Mouse (Mus musculus) left cerebral cortex, adult 2 months (tissue): Measurements from ENCODE around the gene Mpst. TPM values are rescaled to one million over a fixed set of nuclear protein-coding genes. Genes with fewer than 3 reads are reported as not detected.

Experiments used
- DNase-seq, 2 experiments: peaks; one replicate each; pipeline ENCODE4 v3.0.0; 2021 to 2022; ENCODE audit warnings: low spot score in 2 of 2, mixed read lengths in 1 of 2; ENCODE audit errors: extremely low spot score in 1 of 2
- H3K27ac ChIP-seq: fragments of 200-600 bp; 2 replicates; pipeline ENCODE4 v1.8.1; 2022
- H3K4me3 ChIP-seq: fragments of 200-600 bp; 2 replicates; pipeline ENCODE4 v1.8.1; 2022
- CTCF ChIP-seq: fragments of 200-600 bp; IDR thresholded peaks from 2 replicates; pipeline ENCODE4 v1.8.1; 2022; ENCODE audit warnings: antibody characterized with exemption, mild to moderate bottlenecking, moderate library complexity
- intact Hi-C: fragments of 180-260 bp; cut with DNase I; formaldehyde crosslinking; loops from one replicate; pipeline ENCODE4 v1.15.1; 2025
- total RNA-seq, 2 experiments: library from RNA; stranded (reverse); gene quantifications; 2 replicates each; pipeline ENCODE4 v1.2.3; 2021

Mpst gene
- total RNA-seq, 2 experiments from 2014 or later, result 31.7 to 31.8 TPM

DNA sequence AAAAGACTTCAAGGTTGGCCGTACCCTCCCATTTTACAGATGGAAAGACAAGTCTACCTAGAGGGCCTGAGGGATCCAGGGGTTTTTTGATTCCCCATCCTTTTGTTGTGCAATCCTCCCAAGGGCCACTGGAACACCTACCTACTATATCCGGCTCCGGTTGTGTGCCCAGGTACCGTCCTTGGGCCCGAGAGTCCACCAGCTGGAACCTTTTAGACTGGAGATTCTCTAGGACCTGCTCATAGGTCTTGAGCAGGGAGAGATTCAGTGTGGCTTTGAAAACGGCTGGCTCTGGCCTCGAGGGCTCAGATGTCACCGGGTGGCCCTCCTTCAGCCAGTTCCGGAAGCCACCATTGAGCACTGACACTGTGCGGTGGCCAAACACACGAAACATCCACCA, 1.1 kb upstream of the Mpst start:
- no peak for DNase-seq
- Histone ChIP-seq H3K4me3 (peak overlapping the region; percentile 76), H3K27ac (peak overlapping the region; percentile 97)
- TF ChIP-seq CTCF, result no peak
- intact Hi-C loops, result loop anchor here (5.0 kb wide), 1 partner anchor 38 kb away; no protein-coding TSS in a partner anchor

DNA sequence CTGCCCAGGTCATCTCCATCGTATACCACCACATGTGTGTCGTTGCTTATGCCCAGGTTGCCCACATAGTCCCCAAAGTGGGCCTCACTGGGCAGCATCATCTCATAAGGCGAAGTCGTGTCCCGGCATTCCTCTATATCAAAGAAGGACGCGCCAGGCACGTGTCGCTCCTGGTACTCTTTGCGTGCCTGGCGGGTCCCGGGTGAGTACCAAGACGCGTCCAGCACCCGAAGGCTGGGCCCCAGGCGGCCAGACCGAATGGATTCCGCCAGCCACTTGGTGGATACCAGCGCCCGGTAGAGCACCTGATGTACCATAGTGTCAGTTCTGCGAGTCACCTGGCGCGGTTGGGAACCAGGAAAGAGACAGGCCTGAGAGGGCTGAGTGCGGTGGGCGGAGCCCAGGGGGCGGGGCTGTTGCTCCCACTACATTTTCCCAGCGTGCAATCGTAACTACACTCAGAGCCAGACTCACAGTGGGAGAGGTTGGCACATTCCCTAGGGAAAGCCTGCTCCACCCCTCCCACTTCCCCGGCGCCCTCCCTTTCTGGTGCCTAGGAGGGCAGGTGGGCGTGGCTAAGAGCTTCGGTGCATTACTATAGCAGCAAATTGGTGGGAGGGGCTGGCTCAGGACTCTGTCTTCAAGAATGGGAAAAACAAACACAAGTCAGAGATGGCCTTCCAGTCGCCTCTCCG, 552 bp upstream of the Mpst start, which contains the start of gene Tst:
Gene Tst (minus strand): TSS at position 391 of the 695 bp plus-strand sequence.
- DNase-seq, result peak; percentile 81 to 88
- no peak for TF ChIP-seq CTCF
- intact Hi-C loops, result loop anchor here (1.0 to 5.0 kb wide), 2 partner anchors 21 to 38 kb away; no protein-coding TSS in a partner anchor
- peak within 1 kb of the TSS; percentile 76 for H3K4me3 ChIP-seq
- H3K27ac ChIP-seq, result peak within 1 kb of the TSS; percentile 97

DNA sequence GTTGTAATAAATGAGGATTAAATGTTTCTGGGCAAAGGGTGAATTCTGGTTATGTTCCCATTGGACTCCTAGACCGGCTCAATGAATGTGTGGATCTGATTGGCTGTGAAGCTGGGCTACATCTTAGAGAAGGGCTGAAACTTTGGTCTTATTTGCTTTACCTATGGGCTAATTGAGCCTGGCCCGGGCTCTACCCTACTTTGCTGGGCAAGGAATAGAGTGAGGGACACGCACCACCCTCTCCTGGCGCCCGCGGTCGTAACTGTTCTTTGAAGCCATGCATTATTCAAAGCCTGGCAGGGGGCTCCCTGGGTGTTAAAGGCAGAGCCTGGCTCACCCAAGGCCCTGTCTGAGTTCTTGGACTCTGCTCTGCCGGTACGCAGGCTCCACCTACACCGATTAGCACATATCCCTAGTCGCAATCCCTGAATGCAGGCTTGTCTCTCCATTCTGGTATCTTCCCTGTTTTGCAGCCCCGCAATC, 3.4 kb downstream of the Mpst start:
- no peak overlapping the region for H3K4me3 ChIP-seq
- H3K27ac ChIP-seq, result no peak overlapping the region
- no peak for DNase-seq
- intact Hi-C loops, result loop anchor here (5.0 kb wide), 1 partner anchor 42 kb away; no protein-coding TSS in a partner anchor
- TF ChIP-seq CTCF, result no peak

DNA sequence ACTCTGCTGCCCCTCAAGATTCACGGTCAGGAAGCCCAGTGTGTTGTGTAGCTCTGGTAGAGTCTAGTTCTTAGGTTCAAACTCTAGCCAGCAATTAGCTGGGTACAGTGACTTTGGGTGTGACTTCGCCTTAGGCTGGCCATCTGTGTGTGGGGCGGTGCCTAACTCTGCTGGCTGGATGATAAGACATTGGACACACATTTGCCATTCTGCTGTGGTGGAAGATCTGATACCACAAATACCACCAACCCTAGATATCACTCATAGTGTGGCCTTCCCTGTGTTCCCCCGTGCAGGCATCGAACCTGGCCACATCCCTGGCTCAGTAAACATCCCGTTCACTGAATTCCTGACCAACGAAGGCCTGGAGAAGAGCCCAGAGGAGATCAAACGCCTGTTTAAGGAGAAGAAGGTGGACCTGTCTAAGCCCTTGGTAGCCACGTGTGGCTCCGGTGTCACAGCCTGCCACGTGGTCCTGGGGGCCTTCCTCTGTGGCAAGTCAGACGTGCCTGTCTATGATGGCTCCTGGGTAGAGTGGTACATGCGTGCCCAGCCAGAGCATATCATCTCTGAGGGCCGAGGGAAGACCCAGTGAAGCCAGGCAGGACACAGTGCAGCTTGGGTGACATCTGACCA, 7.0 kb downstream of the Mpst start:
- no peak for TF ChIP-seq CTCF
- DNase-seq, result no peak
- intact Hi-C loops, result no loop called here
- H3K27ac ChIP-seq, result no peak overlapping the region
- H3K4me3 ChIP-seq, result no peak overlapping the region

DNA sequence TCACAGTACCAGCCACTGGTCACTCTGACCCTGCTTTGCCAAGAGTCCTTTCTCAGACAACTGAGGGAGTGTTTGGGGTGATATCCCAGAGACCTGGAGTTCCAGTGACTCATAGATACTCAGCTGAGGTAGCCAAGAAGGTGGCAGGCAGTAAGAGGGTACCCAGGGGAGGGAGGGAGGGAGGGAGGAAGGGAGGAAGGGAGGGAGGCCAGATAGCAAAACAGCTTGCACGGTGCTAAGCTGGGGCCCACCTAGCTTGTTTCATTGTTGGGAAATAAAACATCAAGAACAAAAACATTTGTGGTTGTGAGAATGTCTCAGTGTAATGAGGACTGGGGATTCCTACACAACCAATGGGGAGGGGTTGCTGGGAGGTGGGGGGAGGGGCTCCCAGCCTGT, 7.5 kb downstream of the Mpst start:
- Histone ChIP-seq H3K4me3 (no peak overlapping the region), H3K27ac (no peak overlapping the region)
- TF ChIP-seq CTCF, result no peak
- intact Hi-C loops, result no loop called here
- no peak for DNase-seq

DNA sequence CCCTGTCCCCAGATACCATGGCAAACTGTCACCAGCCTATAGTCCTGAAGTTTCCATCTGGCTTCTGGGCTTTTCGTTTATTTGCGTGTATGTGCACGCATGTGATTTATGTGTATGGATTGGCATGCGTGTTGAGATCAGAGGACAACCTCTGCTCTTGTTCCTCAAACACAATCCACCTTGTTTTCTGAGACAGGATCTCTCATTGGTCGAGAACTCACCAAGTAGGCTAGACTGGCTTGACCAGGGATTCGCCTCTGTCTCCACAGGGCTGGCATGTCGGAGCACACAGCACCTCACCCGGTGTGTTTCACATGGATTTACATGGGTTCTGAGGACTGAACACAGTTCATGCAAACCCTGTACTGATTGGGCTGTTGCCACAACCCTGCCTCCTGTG, 7.9 kb downstream of the Mpst start:
- intact Hi-C loops, result no loop called here
- Histone ChIP-seq H3K27ac (no peak overlapping the region), H3K4me3 (no peak overlapping the region)
- TF ChIP-seq CTCF, result no peak
- no peak for DNase-seq

DNA sequence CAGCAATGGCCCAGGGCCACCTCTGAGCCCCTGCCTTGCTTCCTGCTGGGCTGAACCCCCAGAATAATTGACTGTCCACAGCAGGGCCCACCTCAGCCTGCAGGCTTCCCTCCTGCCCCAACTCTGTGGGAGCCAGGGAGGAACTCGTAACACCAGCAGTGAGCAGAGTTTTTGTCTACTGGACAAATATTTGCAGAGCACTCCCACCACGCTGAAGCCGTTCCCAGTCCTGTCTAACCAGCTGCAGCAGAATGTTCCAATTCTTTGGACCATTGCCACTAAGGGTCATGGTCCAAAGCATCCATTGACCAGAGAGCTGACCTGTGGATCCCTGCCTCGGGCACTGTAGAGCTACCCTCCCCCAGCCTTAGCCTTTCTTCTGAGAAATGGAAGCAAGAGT, 10.7 kb downstream of the Mpst start:
- no peak for DNase-seq
- Histone ChIP-seq H3K4me3 (no peak overlapping the region), H3K27ac (no peak overlapping the region)
- intact Hi-C loops, result no loop called here
- no peak for TF ChIP-seq CTCF

DNA sequence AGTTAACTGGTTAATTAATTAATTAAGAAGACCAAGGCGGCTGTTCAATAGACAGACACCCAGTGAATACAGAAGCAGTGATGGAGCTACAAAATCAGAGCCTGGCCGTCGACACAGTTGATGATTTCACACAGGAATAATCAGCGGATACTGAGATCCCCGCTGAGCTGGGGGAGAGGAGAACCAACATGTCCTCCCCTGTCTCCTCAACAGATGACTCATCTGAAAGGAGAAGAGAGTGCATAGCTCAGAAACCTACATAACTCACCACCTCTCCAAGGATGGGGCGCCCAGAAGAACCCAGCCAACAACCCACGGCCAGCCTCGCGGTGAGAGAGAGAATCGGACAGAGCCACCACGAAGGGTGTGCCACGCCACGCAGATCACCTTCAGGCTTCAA, 14.2 kb downstream of the Mpst start:
- no peak for DNase-seq
- intact Hi-C loops, result loop anchor here (10.0 kb wide), 1 partner anchor 446 kb away; the partner anchor contains the start of gene Eif3d
- Histone ChIP-seq H3K4me3 (no peak overlapping the region), H3K27ac (no peak overlapping the region)
- no peak for TF ChIP-seq CTCF

DNA sequence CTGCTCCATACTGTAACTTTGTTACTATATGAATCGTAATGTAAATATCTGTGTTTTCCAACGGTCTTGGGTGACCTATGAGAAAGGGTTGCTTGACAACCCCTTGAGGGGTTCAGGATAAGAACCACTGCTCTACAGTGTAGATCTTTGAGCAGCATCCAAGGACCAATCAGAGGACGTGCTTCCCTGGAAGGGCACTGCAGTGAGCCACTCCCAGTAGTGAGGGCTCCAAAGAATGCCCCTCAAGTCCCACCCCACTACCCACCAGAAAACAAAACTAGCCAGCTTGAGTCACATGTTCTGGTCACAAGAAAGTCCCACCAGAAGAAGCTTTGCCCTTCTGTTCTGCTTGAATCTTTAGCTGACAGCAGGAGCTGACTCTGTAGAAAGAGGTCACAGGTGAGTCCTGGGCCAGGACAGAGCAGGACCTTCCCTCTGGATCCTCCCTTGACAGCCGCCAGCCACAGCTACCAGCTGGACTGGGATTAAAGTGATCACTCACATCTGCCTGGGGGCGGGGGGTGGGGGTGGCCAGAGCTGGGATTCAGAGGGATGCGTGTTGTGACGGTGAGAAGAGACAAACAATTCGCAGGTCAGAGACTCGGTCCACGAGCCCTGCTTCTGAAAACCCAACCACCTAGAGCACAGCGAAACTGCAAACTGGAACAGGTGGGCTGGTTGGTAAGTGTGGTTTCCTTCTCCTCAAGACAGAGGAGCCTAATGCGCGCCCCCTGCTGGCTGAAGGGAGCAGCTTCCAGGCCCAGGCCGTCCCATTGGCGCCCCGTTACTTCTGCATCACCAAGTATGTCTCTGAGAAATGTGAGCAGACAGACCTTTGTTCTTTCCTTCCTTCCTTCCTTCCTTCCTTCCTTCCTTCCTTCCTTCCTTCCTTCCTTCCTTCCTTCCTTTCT, 16.1 kb downstream of the Mpst start:
- DNase-seq, result peak; percentile 82 to 90
- Histone ChIP-seq H3K27ac (no peak overlapping the region), H3K4me3 (no peak overlapping the region)
- intact Hi-C loops, result loop anchor here (1.0 to 10.0 kb wide), 3 partner anchors 67 to 448 kb away; partner anchors contain the start of gene Eif3d
- TF ChIP-seq CTCF, result peak; percentile 91

DNA sequence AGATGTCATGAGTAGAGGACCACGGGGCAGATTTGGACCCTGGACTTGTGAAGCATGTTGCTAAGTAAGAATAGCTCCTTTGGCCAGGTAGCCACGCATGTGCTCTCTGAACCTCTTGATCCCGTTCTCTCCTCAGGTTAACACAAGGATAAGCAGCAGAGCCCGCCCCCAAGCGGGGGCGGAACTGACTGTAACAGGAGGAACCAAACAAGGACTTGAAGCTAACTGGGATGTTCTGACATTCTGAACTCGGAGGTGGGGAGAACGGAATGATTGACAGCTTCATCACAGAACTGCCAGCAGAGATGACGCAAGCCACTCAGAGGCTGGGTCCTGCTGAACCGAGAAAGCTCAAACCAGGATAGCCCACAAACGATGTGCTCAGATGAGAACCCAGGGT, 18.3 kb downstream of the Mpst start:
- no peak for DNase-seq
- intact Hi-C loops, result loop anchor here (10.0 kb wide), 1 partner anchor 450 kb away; the partner anchor contains the start of gene Eif3d
- no peak overlapping the region for H3K27ac ChIP-seq
- no peak for TF ChIP-seq CTCF
- no peak overlapping the region for H3K4me3 ChIP-seq

DNA sequence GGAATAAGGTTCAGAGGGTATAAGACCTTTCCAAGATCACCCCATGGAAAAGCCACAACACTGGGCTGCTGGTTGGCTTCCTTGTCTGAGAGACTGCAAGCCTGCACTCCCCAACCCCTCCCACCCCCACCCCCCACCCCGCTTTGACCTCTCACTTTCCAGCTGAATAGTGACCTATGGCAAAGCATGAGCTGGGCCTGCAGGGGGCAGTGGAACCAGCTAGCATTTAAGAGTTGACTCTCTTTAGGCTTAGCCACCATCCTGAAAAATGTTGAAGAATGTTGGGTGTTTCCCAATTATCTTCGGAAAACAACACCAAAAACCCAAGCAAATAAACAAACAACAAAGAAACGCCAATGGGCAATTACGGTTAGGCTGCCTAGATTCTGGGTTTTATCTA, 19.0 kb downstream of the Mpst start:
- no peak for DNase-seq
- intact Hi-C loops, result loop anchor here (10.0 kb wide), 1 partner anchor 450 kb away; the partner anchor contains the start of gene Eif3d
- no peak overlapping the region for H3K4me3 ChIP-seq
- no peak overlapping the region for H3K27ac ChIP-seq
- no peak; the same call in 1 of the 2 replicates for TF ChIP-seq CTCF
